Mouse (Mus musculus): ENCODE data around the gene 4921539E11Rik.

4921539E11Rik gene

GRCm38 (mm10) chr4:103232156-103232555, 58.5 kb downstream of the 4921539E11Rik start:
- DNase-seq (ENCODE audit: low spot score), result no peak

- DNase-seq (ENCODE audit: low spot score), result no peak
These were observed 67.8 kb downstream of the 4921539E11Rik start for GRCm38 (mm10) chr4:103222854-103223253.

GRCm38 (mm10) chr4:103221789-103222188, 68.9 kb downstream of the 4921539E11Rik start:
- no peak for DNase-seq (ENCODE audit: low spot score)

- no peak for DNase-seq (ENCODE audit: low spot score)
These were observed 71.7 kb downstream of the 4921539E11Rik start for GRCm38 (mm10) chr4:103219011-103219410.

GRCm38 (mm10) chr4:103216046-103216445, 74.6 kb downstream of the 4921539E11Rik start:
- DNase-seq (ENCODE audit: low spot score), result no peak

GRCm38 (mm10) chr4:103214925-103215820, 75.5 kb downstream of the 4921539E11Rik start, which contains the start of gene Slc35d1:
Gene Slc35d1, minus strand, starts transcription at chr4:103215164.
- peak; percentile 70 for DNase-seq (ENCODE audit: low spot score)

- DNase-seq (ENCODE audit: low spot score), result peak; percentile 68
These were observed 76.2 kb downstream of the 4921539E11Rik start for GRCm38 (mm10) chr4:103214498-103214924.

- no peak for DNase-seq (ENCODE audit: low spot score)
These were observed 76.7 kb downstream of the 4921539E11Rik start for GRCm38 (mm10) chr4:103213859-103214497.

GRCm38 (mm10) chr4:103208553-103208952, 82.1 kb downstream of the 4921539E11Rik start:
- DNase-seq (ENCODE audit: low spot score), result no peak

- DNase-seq (ENCODE audit: low spot score), result no peak
These were observed 87.0 kb downstream of the 4921539E11Rik start for GRCm38 (mm10) chr4:103203646-103204045.

- DNase-seq (ENCODE audit: low spot score), result no peak
These were observed 90.6 kb downstream of the 4921539E11Rik start for GRCm38 (mm10) chr4:103200046-103200445.

GRCm38 (mm10) chr4:103199086-103199485, 91.6 kb downstream of the 4921539E11Rik start:
- no peak for DNase-seq (ENCODE audit: low spot score)

GRCm38 (mm10) chr4:103197401-103197800, 93.3 kb downstream of the 4921539E11Rik start:
- DNase-seq (ENCODE audit: low spot score), result no peak

- DNase-seq (ENCODE audit: low spot score), result no peak
These were observed 98.2 kb downstream of the 4921539E11Rik start for GRCm38 (mm10) chr4:103192421-103192820.

GRCm38 (mm10) chr4:103188786-103189640, 101.7 kb downstream of the 4921539E11Rik start:
- DNase-seq (ENCODE audit: low spot score), result no peak

Data from urinary bladder, postnatal 14 days (tissue).